16 mouse cellular contexts compared by ENCODE assay signal in genomic region chr19:10798576-10798975, GRCm38 (mm10). TPM values are rescaled to one million over a fixed set of nuclear protein-coding genes. Genes with fewer than 3 reads are reported as not detected.
"Had no signal": no experiment of that assay in that cellular context is flagged by ENCODE, and none has a peak within 500 bp of the region (broad histone marks: within the 10 kb centered on the region; RNA-seq: fewer than 3 reads in every experiment).

No protein-coding gene starts in this region.

- H3K4me1 ChIP-seq: liver, embryonic 13.5 days; lung, embryonic 15.5 days; midbrain, embryonic 15.5 days; neural tube, embryonic 13.5 days had no signal

- H3K4me3 ChIP-seq: layer of hippocampus, adult 2 months; limb, embryonic 12.5 days; liver, embryonic 13.5 days; lung, embryonic 15.5 days; midbrain, embryonic 15.5 days; neural tube, embryonic 13.5 days had no signal

- H3K9me3 ChIP-seq: limb, embryonic 12.5 days; liver, embryonic 13.5 days; lung, embryonic 15.5 days; midbrain, embryonic 15.5 days; neural tube, embryonic 13.5 days had no signal

- ATAC-seq: liver, postnatal 0 days; midbrain, embryonic 15.5 days had no signal

- H3K4me2 ChIP-seq: limb, embryonic 12.5 days; liver, embryonic 13.5 days; lung, embryonic 15.5 days; midbrain, embryonic 15.5 days; neural tube, embryonic 13.5 days had no signal

- H3K36me3 ChIP-seq: limb, embryonic 12.5 days; liver, embryonic 13.5 days; lung, embryonic 15.5 days; midbrain, embryonic 15.5 days; neural tube, embryonic 13.5 days had no signal

- DNase-seq: kidney, adult 9 months; kidney, postnatal 4 days; liver; liver, embryonic 13.5 days; liver, postnatal 0 days; lung, postnatal 36 days; retina, postnatal 1 day; right cerebral cortex, postnatal 4 days; spleen, adult 18-20 months; thymus, postnatal 36 days had no signal

- H3K27me3 ChIP-seq: limb, embryonic 12.5 days; liver, embryonic 13.5 days; lung, embryonic 15.5 days; midbrain, embryonic 15.5 days; neural tube, embryonic 13.5 days had no signal

- H3K9ac ChIP-seq: limb, embryonic 12.5 days; liver, embryonic 13.5 days; liver, postnatal 0 days; lung, embryonic 15.5 days; midbrain, embryonic 15.5 days; neural tube, embryonic 13.5 days had no signal

- H3K27ac ChIP-seq: kidney, postnatal 0 days; limb, embryonic 12.5 days; liver, embryonic 13.5 days; lung, embryonic 15.5 days; midbrain, embryonic 15.5 days; neural tube, embryonic 13.5 days had no signal

RNA-seq across cellular contexts. Expression of gene Cd6, which starts 31.3 kb away (rescaled TPM):
- polyA plus RNA-seq: kidney, postnatal 0 days; limb, embryonic 12.5 days; neural tube, embryonic 13.5 days had no signal

RNA-seq across cellular contexts. Expression of gene Cd5, which starts 59.8 kb away (rescaled TPM):
- polyA plus RNA-seq: liver, embryonic 13.5 days had no signal
